Mouse (Mus musculus) gastrocnemius, postnatal 25 days (tissue): ENCODE data around the gene Skint2. TPM values are rescaled to one million over a fixed set of nuclear protein-coding genes. Genes with fewer than 3 reads are reported as not detected.

Experiments used
- DNase-seq: peaks from one replicate; pipeline ENCODE4 v3.0.0; 2022
- long read RNA-seq, 2 experiments: library from polyadenylated mRNA; stranded (forward); transcript quantifications; one replicate each; pipeline ENCODE4 v2.0.0; 2021
- total RNA-seq, 2 experiments: library from RNA; stranded (reverse); gene quantifications; 1 replicate in 1 of 2; 2 replicates in 1 of 2; pipeline ENCODE4 v1.2.3; 2021

The Skint2 gene
- not detected for total RNA-seq
- long read RNA-seq, experiment 1, result 0 reads
- long read RNA-seq, experiment 2, result 0 reads

GRCm38 (mm10) chr4:112556894-112557293 lies at the start of gene Skint2:
Gene Skint2 (plus strand): TSS chr4:112557194.
- DNase-seq, result no peak

Other genes starting within 250 kb of the Skint2 start
- gene Skint9, start 123.2 kb upstream of the Skint2 start, total RNA-seq, result not detected
- gene Skint10, start 217.7 kb downstream of the Skint2 start, total RNA-seq, result not detected